Mouse (Mus musculus): ENCODE measurements around the gene Il17ra. TPM values are rescaled to one million over a fixed set of nuclear protein-coding genes. Genes with fewer than 3 reads are reported as not detected.

Il17ra gene
- total and polyA plus RNA-seq, 2 experiments from 2014 or later, result 2.3 to 4.9 TPM

GRCm38 (mm10) chr6:120468259-120468658 lies 5.2 kb downstream of the Il17ra start:
- Histone ChIP-seq H3K9ac (replicated peaks; ENCODE audit: low read length, poor library complexity, severe bottlenecking) (no peak overlapping the region), H3K36me3 (ENCODE audit: insufficient read depth, low read length) (no peaks in the 10 kb centered on the region), H3K9me3 (ENCODE audit: low read length) (no peaks in the 10 kb centered on the region), H3K27me3 (ENCODE audit: insufficient read depth, low read length) (no peaks in the 10 kb centered on the region; the same call in 1 of the 2 replicates), H3K4me1 (ENCODE audit: insufficient read depth, low read length) (peaks cover 5% of the 10 kb centered on the region; the same call in 1 of the 2 replicates), H3K27ac (ENCODE audit: low read depth, low read length) (no peak overlapping the region), H3K4me3 (ENCODE audit: low read depth, low read length) (no peak overlapping the region), H3K4me2 (ENCODE audit: low read depth, low read length, poor library complexity, severe bottlenecking) (no peak overlapping the region)
- 95% methylated on average over 4 of the region's 4 CpGs for WGBS
- ATAC-seq (ENCODE audit: low FRiP score), result no peak
- no peak for DNase-seq (ENCODE audit: low spot score)
- no peak for TF ChIP-seq CTCF (IDR thresholded peaks at IDR 0.05)

GRCm38 (mm10) chr6:120469268-120469667 lies 6.2 kb downstream of the Il17ra start:
- TF ChIP-seq CTCF (IDR thresholded peaks at IDR 0.05), result peak; percentile 34; the same call in 1 of the 2 replicates
- Histone ChIP-seq H3K4me2 (ENCODE audit: low read depth, low read length, poor library complexity, severe bottlenecking) (no peak overlapping the region), H3K36me3 (ENCODE audit: insufficient read depth, low read length) (no peaks in the 10 kb centered on the region), H3K4me1 (ENCODE audit: insufficient read depth, low read length) (peaks cover 5% of the 10 kb centered on the region; the same call in 1 of the 2 replicates), H3K4me3 (ENCODE audit: low read depth, low read length) (no peak overlapping the region), H3K27me3 (ENCODE audit: insufficient read depth, low read length) (no peaks in the 10 kb centered on the region; the same call in 1 of the 2 replicates), H3K9ac (replicated peaks; ENCODE audit: low read length, poor library complexity, severe bottlenecking) (no peak overlapping the region), H3K9me3 (ENCODE audit: low read length) (no peaks in the 10 kb centered on the region), H3K27ac (ENCODE audit: low read depth, low read length) (no peak overlapping the region)
- ATAC-seq (ENCODE audit: low FRiP score) (no peak), DNase-seq (ENCODE audit: low spot score) (no peak)
- 78% methylated on average over 3 of the region's 3 CpGs for WGBS

- Histone ChIP-seq H3K27ac (ENCODE audit: low read depth, low read length) (no peak overlapping the region), H3K4me3 (ENCODE audit: low read depth, low read length) (no peak overlapping the region), H3K9me3 (ENCODE audit: low read length) (no peaks in the 10 kb centered on the region), H3K9ac (replicated peaks; ENCODE audit: low read length, poor library complexity, severe bottlenecking) (no peak overlapping the region), H3K4me1 (ENCODE audit: insufficient read depth, low read length) (peaks cover 5% of the 10 kb centered on the region; the same call in 1 of the 2 replicates), H3K4me2 (ENCODE audit: low read depth, low read length, poor library complexity, severe bottlenecking) (no peak overlapping the region), H3K36me3 (ENCODE audit: insufficient read depth, low read length) (no peaks in the 10 kb centered on the region), H3K27me3 (ENCODE audit: insufficient read depth, low read length) (no peaks in the 10 kb centered on the region; the same call in 1 of the 2 replicates)
- DNase-seq (ENCODE audit: low spot score) (no peak), ATAC-seq (ENCODE audit: low FRiP score) (no peak)
- TF ChIP-seq CTCF (IDR thresholded peaks at IDR 0.05), result no peak
Measured at GRCm38 (mm10) chr6:120469770-120470169, 6.7 kb downstream of the Il17ra start.

- no peak for TF ChIP-seq CTCF (IDR thresholded peaks at IDR 0.05)
- H3K27me3 ChIP-seq (ENCODE audit: insufficient read depth, low read length), result no peaks in the 10 kb centered on the region
- no peak overlapping the region for H3K4me2 ChIP-seq (ENCODE audit: low read depth, low read length, poor library complexity, severe bottlenecking)
- no peaks in the 10 kb centered on the region for H3K9me3 ChIP-seq (ENCODE audit: low read length)
- H3K36me3 ChIP-seq (ENCODE audit: insufficient read depth, low read length), result no peaks in the 10 kb centered on the region
- ATAC-seq (ENCODE audit: low FRiP score) (no peak), DNase-seq (ENCODE audit: low spot score) (no peak)
- H3K27ac ChIP-seq (ENCODE audit: low read depth, low read length), result no peak overlapping the region
- peaks cover 5% of the 10 kb centered on the region; the same call in 1 of the 2 replicates for H3K4me1 ChIP-seq (ENCODE audit: insufficient read depth, low read length)
- 96% methylated on average over 1 of the region's 1 CpGs for WGBS
- no peak overlapping the region for H3K9ac ChIP-seq (replicated peaks; ENCODE audit: low read length, poor library complexity, severe bottlenecking)
- no peak overlapping the region for H3K4me3 ChIP-seq (ENCODE audit: low read depth, low read length)
Measured at GRCm38 (mm10) chr6:120470666-120471065, 7.6 kb downstream of the Il17ra start.

GRCm38 (mm10) chr6:120471991-120472441 lies 9.0 kb downstream of the Il17ra start:
- H3K4me2 ChIP-seq (ENCODE audit: low read depth, low read length, poor library complexity, severe bottlenecking), result no peak overlapping the region
- no peak overlapping the region for H3K9ac ChIP-seq (replicated peaks; ENCODE audit: low read length, poor library complexity, severe bottlenecking)
- no peak overlapping the region for H3K27ac ChIP-seq (ENCODE audit: low read depth, low read length)
- H3K9me3 ChIP-seq (ENCODE audit: low read length), result no peaks in the 10 kb centered on the region
- no peak overlapping the region for H3K4me3 ChIP-seq (ENCODE audit: low read depth, low read length)
- H3K27me3 ChIP-seq (ENCODE audit: insufficient read depth, low read length), result no peaks in the 10 kb centered on the region
- H3K36me3 ChIP-seq (ENCODE audit: insufficient read depth, low read length), result no peaks in the 10 kb centered on the region
- 7% methylated on average over 5 of the region's 5 CpGs for WGBS
- no peak for ATAC-seq (ENCODE audit: low FRiP score)
- H3K4me1 ChIP-seq (ENCODE audit: insufficient read depth, low read length), result peaks cover 5% of the 10 kb centered on the region; the same call in 1 of the 2 replicates
- TF ChIP-seq CTCF (IDR thresholded peaks at IDR 0.05), result no peak
- peak; percentile 68 for DNase-seq (ENCODE audit: low spot score)

- no peak overlapping the region for H3K27ac ChIP-seq (ENCODE audit: low read depth, low read length)
- H3K4me2 ChIP-seq (ENCODE audit: low read depth, low read length, poor library complexity, severe bottlenecking), result no peak overlapping the region
- DNase-seq (ENCODE audit: low spot score), result no peak
- H3K36me3 ChIP-seq (ENCODE audit: insufficient read depth, low read length), result no peaks in the 10 kb centered on the region
- no peak for ATAC-seq (ENCODE audit: low FRiP score)
- WGBS, result 16% methylated on average over 8 of the region's 8 CpGs
- TF ChIP-seq CTCF (IDR thresholded peaks at IDR 0.05), result no peak
- no peak overlapping the region for H3K4me3 ChIP-seq (ENCODE audit: low read depth, low read length)
- H3K9ac ChIP-seq (replicated peaks; ENCODE audit: low read length, poor library complexity, severe bottlenecking), result no peak overlapping the region
- no peaks in the 10 kb centered on the region for H3K27me3 ChIP-seq (ENCODE audit: insufficient read depth, low read length)
- no peaks in the 10 kb centered on the region for H3K9me3 ChIP-seq (ENCODE audit: low read length)
- H3K4me1 ChIP-seq (ENCODE audit: insufficient read depth, low read length), result peaks cover 5% of the 10 kb centered on the region; the same call in 1 of the 2 replicates
Measured at GRCm38 (mm10) chr6:120472455-120473140, 9.6 kb downstream of the Il17ra start.
